21 mouse cellular contexts compared by ENCODE assay signal in genomic region chr3:129742781-129743180, GRCm38 (mm10). TPM values are rescaled to one million over a fixed set of nuclear protein-coding genes. Genes with fewer than 3 reads are reported as not detected.
DNase-seq lines count a peak whose midpoint lies in the region; ATAC-seq and TF ChIP-seq lines count a peak whose summit lies in the region.
"Had no signal": no experiment of that assay in that cellular context is flagged by ENCODE, and none has a peak within 500 bp of the region (broad histone marks: within the 10 kb centered on the region; RNA-seq: fewer than 3 reads in every experiment).

No protein-coding gene starts in this region.

- H3K27ac ChIP-seq in limb, embryonic 10.5 days = peak overlapping the region; percentile 53; the same call in 1 of the 2 replicates
- H3K27ac ChIP-seq in limb, embryonic 11.5 days (replicated peaks; ENCODE audit: low read depth, low read length) = no peak overlapping the region
- H3K27ac ChIP-seq in midbrain, embryonic 14.5 days (replicated peaks; ENCODE audit: low read depth, low read length) = no peak overlapping the region
- H3K27ac ChIP-seq in left cerebral cortex, adult 2 months = no peak overlapping the region

- no peaks in the 10 kb centered on the region; the same call in 1 of the 2 replicates for H3K9me3 ChIP-seq in limb, embryonic 10.5 days (replicated peaks)
- H3K9me3 ChIP-seq in limb, embryonic 11.5 days (ENCODE audit: control insufficient read depth, low read length) = no peaks in the 10 kb centered on the region
- H3K9me3 ChIP-seq in midbrain, embryonic 14.5 days (ENCODE audit: control insufficient read depth, low read length) = no peaks in the 10 kb centered on the region
- H3K9me3 ChIP-seq: G1E had no signal

- H3K4me2 ChIP-seq in limb, embryonic 11.5 days (ENCODE audit: low read depth, severe bottlenecking) = no peak overlapping the region
- H3K4me2 ChIP-seq in midbrain, embryonic 14.5 days (ENCODE audit: low read length) = no peak overlapping the region

- H3K4me1 ChIP-seq in limb, embryonic 10.5 days = peaks cover 27% of the 10 kb centered on the region
- H3K4me1 ChIP-seq in limb, embryonic 11.5 days (ENCODE audit: control insufficient read depth, insufficient read depth, low read length) = no peaks in the 10 kb centered on the region
- H3K4me1 ChIP-seq in midbrain, embryonic 14.5 days (ENCODE audit: control insufficient read depth, insufficient read depth, low read length) = no peaks in the 10 kb centered on the region

- no peak overlapping the region for H3K9ac ChIP-seq in limb, embryonic 11.5 days (ENCODE audit: low read length)
- H3K9ac ChIP-seq in midbrain, embryonic 14.5 days (replicated peaks; ENCODE audit: low read length) = no peak overlapping the region

- peak; percentile 59 for DNase-seq in forelimb bud, embryonic 11.5 days (ENCODE audit: low read depth, low spot score)
- DNase-seq in limb, embryonic 10.5 days (ENCODE audit: low spot score) = peak; percentile 60
- DNase-seq in limb, embryonic 11.5 days (ENCODE audit: low spot score) = peak; percentile 50
- DNase-seq in midbrain, embryonic 14.5 days = no peak
- DNase-seq in left cerebral cortex, adult 2 months (ENCODE audit: extremely low spot score in 1 of 2, low spot score in 2 of 2) = no peak
- DNase-seq in kidney, adult 11 months = no peak
- DNase-seq: adrenal gland, adult 2 months; adrenal gland, adult 8-10 months; adrenal gland, postnatal 10 days; adrenal gland, postnatal 14 days; adrenal gland, postnatal 25 days; adrenal gland, postnatal 36 days; B cell, adult 2 months; cerebellum, adult 11 months; cerebellum, adult 11-12 months; cerebellum, adult 18-20 months had no signal

- no peaks in the 10 kb centered on the region for H3K36me3 ChIP-seq in limb, embryonic 10.5 days
- no peaks in the 10 kb centered on the region for H3K36me3 ChIP-seq in limb, embryonic 11.5 days (ENCODE audit: control insufficient read depth, insufficient read depth, low read length)
- H3K36me3 ChIP-seq in midbrain, embryonic 14.5 days (ENCODE audit: control insufficient read depth, insufficient read depth, low read length) = no peaks in the 10 kb centered on the region
- H3K36me3 ChIP-seq: G1E had no signal

- no peak for ATAC-seq in limb, embryonic 11.5 days (ENCODE audit: insufficient number of reproducible peaks, low FRiP score, low TSS enrichment, low read depth)
- ATAC-seq in midbrain, embryonic 14.5 days (ENCODE audit: low FRiP score, low TSS enrichment) = no peak
- ATAC-seq: activated CD4-positive, CD25-positive, alpha-beta regulatory T cell, adult 4 months; CD4-positive, CD25-positive, alpha-beta regulatory T cell, adult 4 months; Patski had no signal

- no peak for TF ChIP-seq CTCF in left cerebral cortex, adult 2 months (IDR thresholded peaks at IDR 0.05)

- no peak overlapping the region for H3K4me3 ChIP-seq in limb, embryonic 10.5 days
- H3K4me3 ChIP-seq in limb, embryonic 11.5 days (ENCODE audit: low read depth, low read length) = no peak overlapping the region
- H3K4me3 ChIP-seq in midbrain, embryonic 14.5 days (replicated peaks; ENCODE audit: low read depth, low read length) = no peak overlapping the region
- no peak overlapping the region for H3K4me3 ChIP-seq in left cerebral cortex, adult 2 months

- intact Hi-C loops in left cerebral cortex, adult 2 months (cut with DNase I) = no loop called here

- 47% methylated on average over 6 of the region's 6 CpGs for WGBS in limb, embryonic 10.5 days
- 38% methylated on average over 6 of the region's 6 CpGs for WGBS in limb, embryonic 11.5 days
- 83% methylated on average over 6 of the region's 6 CpGs for WGBS in midbrain, embryonic 14.5 days

- no peaks in the 10 kb centered on the region for H3K27me3 ChIP-seq in limb, embryonic 10.5 days (ENCODE audit: low read depth, poor library complexity, severe bottlenecking)
- no peaks in the 10 kb centered on the region for H3K27me3 ChIP-seq in limb, embryonic 11.5 days (ENCODE audit: control insufficient read depth, insufficient read depth, low read length)
- H3K27me3 ChIP-seq in midbrain, embryonic 14.5 days (ENCODE audit: control insufficient read depth, insufficient read depth, low read length) = no peaks in the 10 kb centered on the region
- H3K27me3 ChIP-seq: CH12.LX, Patski had no signal

RNA-seq across cellular contexts. Expression of gene Egf, which starts 12.3 kb away (rescaled TPM):
- polyA plus RNA-seq in limb, embryonic 10.5 days (2016; fragmentation: Nextera tagmentation; extraction: Ambion mirVana) = 1.4 and 1.6 TPM in 2 replicates
- 0.92 and 0.94 TPM in 2 replicates for polyA plus RNA-seq in limb, embryonic 11.5 days (2014; fragmentation: Nextera tagmentation; extraction: Ambion mirVana)
- polyA plus RNA-seq in midbrain, embryonic 14.5 days (2014; fragmentation: Nextera tagmentation; extraction: Ambion mirVana) = 1.8 TPM in 2 replicates
- total RNA-seq in left cerebral cortex, adult 2 months (2021) = 1 to 10 TPM; 1.3 to 1.5 TPM

Comparison
In these comparisons a context has a peak if more than half of its experiments do, and no peak if none do; other contexts are left out.
1. DNase-seq: peak in forelimb bud, embryonic 11.5 days (single experiment), limb, embryonic 10.5 days (single experiment) and limb, embryonic 11.5 days (single experiment); none in midbrain, embryonic 14.5 days (single experiment), left cerebral cortex, adult 2 months (0 of 2) and kidney, adult 11 months (single experiment).